Mouse (Mus musculus) C2C12 (cell line): ENCODE results near the gene Igdcc3. TPM values are rescaled to one million over a fixed set of nuclear protein-coding genes. Genes with fewer than 3 reads are reported as not detected.

ENCODE experiments used
- H3K27me3 ChIP-seq: one replicate; pipeline ENCODE4 v1.6.1; 2011; ENCODE audit not compliant: control insufficient read depth, insufficient read depth, insufficient read length
- H3K36me3 ChIP-seq: one replicate; pipeline ENCODE4 v1.6.1; 2011; ENCODE audit not compliant: control insufficient read depth, insufficient read depth
- H3K4me3 ChIP-seq: one replicate; pipeline ENCODE4 v1.5.1; 2011; ENCODE audit warnings: mild to moderate bottlenecking, control low read depth; ENCODE audit not compliant: poor library complexity, insufficient read depth, severe bottlenecking
- H3K79me2 ChIP-seq: one replicate; pipeline ENCODE4 v1.6.1; 2011; ENCODE audit not compliant: control insufficient read depth, insufficient read depth
- H3K79me3 ChIP-seq: one replicate; pipeline ENCODE4 v1.6.1; 2011; ENCODE audit warnings: low read depth, control low read depth
- H3ac ChIP-seq: one replicate; pipeline ENCODE3; 2011; ENCODE audit warnings: low read depth; ENCODE audit not compliant: control insufficient read depth, insufficient read length
- CEBPB ChIP-seq: IDR thresholded peaks from one replicate; pipeline ENCODE4 v1.6.1; 2011; ENCODE audit warnings: low read depth, mild to moderate bottlenecking, control low read depth, moderate library complexity
- CTCF ChIP-seq: IDR thresholded peaks from one replicate; pipeline ENCODE4 v1.5.1; 2011; ENCODE audit not compliant: control insufficient read depth, insufficient read depth, insufficient read length
- FOSL1 ChIP-seq: IDR thresholded peaks from one replicate; pipeline ENCODE4 v1.8.0; 2011; ENCODE audit warnings: mild to moderate bottlenecking, low read length; ENCODE audit not compliant: poor library complexity, insufficient read depth, severe bottlenecking
- MAX ChIP-seq: IDR thresholded peaks from one replicate; pipeline ENCODE4 v1.6.1; 2011; ENCODE audit warnings: mild to moderate bottlenecking, control low read depth
- MYOD1 ChIP-seq: IDR thresholded peaks from one replicate; pipeline ENCODE4 v1.6.1; 2011; ENCODE audit warnings: low read depth; ENCODE audit not compliant: control insufficient read depth, insufficient read length
- MYOG ChIP-seq: IDR thresholded peaks from one replicate; pipeline ENCODE4 v1.6.1; 2011; ENCODE audit not compliant: control insufficient read depth, insufficient read length; ENCODE audit errors: extremely low read depth
- USF1 ChIP-seq: IDR thresholded peaks from one replicate; pipeline ENCODE4 v1.6.1; 2011; ENCODE audit warnings: low read depth, mild to moderate bottlenecking, control low read depth, moderate library complexity
- polyA plus RNA-seq: library from polyadenylated mRNA; unstranded; fragments of >200 nt; fragmentation: generic; extraction: Trizol; gene quantifications from one replicate; pipeline ENCODE4 v1.2.1, GENCODE M21; 2012; ENCODE audit warnings: missing spikeins

The Igdcc3 gene
- polyA plus RNA-seq, 1 experiment: not detected

- TF ChIP-seq MYOG (no peak), CEBPB (no peak), MYOD1 (no peak), FOSL1 (no peak), CTCF (no peak), USF1 (no peak), MAX (no peak)
- Histone ChIP-seq H3K36me3 (no peaks in the 10 kb centered on the region), H3K4me3 (no peak overlapping the region), H3K27me3 (peaks cover 20% of the 10 kb centered on the region), H3K79me2 (no peaks in the 10 kb centered on the region), H3K79me3 (no peaks in the 10 kb centered on the region), H3ac (no peak overlapping the region)
Observed at GRCm38 (mm10) chr9:65154692-65155455, 13.9 kb downstream of the Igdcc3 start.

- H3ac ChIP-seq: no peak overlapping the region
- H3K36me3 ChIP-seq: no peaks in the 10 kb centered on the region
- no peak overlapping the region for H3K4me3 ChIP-seq
- H3K79me3 ChIP-seq: no peaks in the 10 kb centered on the region
- TF ChIP-seq MYOD1 (no peak), MYOG (no peak), CTCF (no peak), MAX (no peak), USF1 (no peak), CEBPB (no peak), FOSL1 (no peak)
- peaks cover 28% of the 10 kb centered on the region for H3K27me3 ChIP-seq
- no peaks in the 10 kb centered on the region for H3K79me2 ChIP-seq
Observed at GRCm38 (mm10) chr9:65156604-65157003, 15.6 kb downstream of the Igdcc3 start.

- peaks cover 39% of the 10 kb centered on the region for H3K27me3 ChIP-seq
- H3ac ChIP-seq: no peak overlapping the region
- TF ChIP-seq CEBPB (no peak), MYOD1 (no peak), MYOG (no peak), USF1 (no peak), MAX (no peak), CTCF (no peak), FOSL1 (no peak)
- H3K79me2 ChIP-seq: no peaks in the 10 kb centered on the region
- H3K79me3 ChIP-seq: no peaks in the 10 kb centered on the region
- H3K4me3 ChIP-seq: no peak overlapping the region
- H3K36me3 ChIP-seq: no peaks in the 10 kb centered on the region
Observed at GRCm38 (mm10) chr9:65157631-65158030, 16.6 kb downstream of the Igdcc3 start.

GRCm38 (mm10) chr9:65161188-65161587 lies 20.2 kb downstream of the Igdcc3 start:
- Histone ChIP-seq H3K4me3 (no peak overlapping the region), H3K36me3 (no peaks in the 10 kb centered on the region), H3K79me3 (no peaks in the 10 kb centered on the region), H3K79me2 (no peaks in the 10 kb centered on the region), H3K27me3 (peaks cover 58% of the 10 kb centered on the region), H3ac (no peak overlapping the region)
- TF ChIP-seq MYOG (no peak), MYOD1 (no peak), MAX (no peak), CTCF (no peak), CEBPB (no peak), FOSL1 (no peak), USF1 (no peak)

GRCm38 (mm10) chr9:65161881-65162280 lies 20.9 kb downstream of the Igdcc3 start:
- Histone ChIP-seq H3K27me3 (peaks cover 60% of the 10 kb centered on the region), H3K4me3 (no peak overlapping the region), H3K36me3 (no peaks in the 10 kb centered on the region), H3K79me2 (no peaks in the 10 kb centered on the region), H3K79me3 (no peaks in the 10 kb centered on the region), H3ac (no peak overlapping the region)
- TF ChIP-seq MAX (no peak), CEBPB (no peak), USF1 (no peak), MYOD1 (no peak), MYOG (no peak), FOSL1 (no peak), CTCF (no peak)
